Mouse (Mus musculus) cerebellum, adult 2 months (tissue): ENCODE data around the gene Zbtb48. TPM values are rescaled to one million over a fixed set of nuclear protein-coding genes. Genes with fewer than 3 reads are reported as not detected.

Experiments used
- DNase-seq, 2 experiments: peaks; one replicate each; pipeline ENCODE4 v3.0.0; 2021
- H3K27ac ChIP-seq: fragments of 200-500 bp; 2 replicates; pipeline ENCODE4 v1.5.1; 2012; ENCODE audit warnings: low read length, control low read depth, inconsistent platforms; ENCODE audit not compliant: insufficient read depth
- H3K27me3 ChIP-seq: fragments of 200-500 bp; 2 replicates; pipeline ENCODE4 v1.6.1; 2012; ENCODE audit warnings: inconsistent platforms, mild to moderate bottlenecking, low read length, moderate library complexity; ENCODE audit not compliant: control insufficient read depth, insufficient read depth
- H3K4me1 ChIP-seq: fragments of 200-500 bp; 2 replicates; pipeline ENCODE4 v1.6.1; 2011; ENCODE audit warnings: low read length; ENCODE audit not compliant: control insufficient read depth, insufficient read depth
- H3K4me3 ChIP-seq: fragments of 200-500 bp; replicated peaks from 2 replicates; pipeline ENCODE3; 2011; ENCODE audit warnings: mild to moderate bottlenecking, low read depth, low read length, control low read depth; ENCODE audit not compliant: insufficient read depth
- CTCF ChIP-seq: fragments of 200-500 bp; IDR thresholded peaks from 2 replicates; pipeline ENCODE4 v1.5.1; 2011; ENCODE audit warnings: low read depth, mild to moderate bottlenecking, control low read depth, low read length, moderate library complexity, borderline replicate concordance; ENCODE audit not compliant: insufficient read depth
- POLR2A ChIP-seq: fragments of 200-500 bp; IDR thresholded peaks from 2 replicates; pipeline ENCODE4 v1.6.1; 2011; ENCODE audit warnings: low read length, control low read depth, borderline replicate concordance; ENCODE audit not compliant: insufficient read depth
- WGBS: fragments of 180-500 bp; shearing (Covaris S2); methylation state at CpG from one replicate; pipeline ENCODE4 v1.1.7; 2018; 5-methylcytosine and 5-hydroxymethylcytosine counted together
- polyA plus RNA-seq: library from polyadenylated mRNA; depleted of rRNA; stranded (reverse); fragments of >200 nt; gene quantifications from 2 replicates; pipeline ENCODE4 v1.2.3, GENCODE M21; 2012; rRNA removed

Zbtb48 gene
- 20.1 and 24.3 TPM in 2 replicates for polyA plus RNA-seq

GRCm38 (mm10) chr4:152027524-152027923, at the start of gene Zbtb48:
Zbtb48 (minus strand) TSS chr4:152027671.
- H3K27me3 ChIP-seq: no peaks in the 10 kb centered on the region
- peaks cover 27% of the 10 kb centered on the region for H3K4me1 ChIP-seq
- 1% methylated on average over 35 of the region's 35 CpGs for WGBS

GRCm38 (mm10) chr4:152077191-152077590, 49.7 kb upstream of the Zbtb48 start:
- no peaks in the 10 kb centered on the region for H3K4me1 ChIP-seq
- H3K27me3 ChIP-seq: no peaks in the 10 kb centered on the region
- no peak for DNase-seq
- 83% methylated on average over 9 of the region's 9 CpGs for WGBS
- TF ChIP-seq CTCF: no peak
- TF ChIP-seq POLR2A: no peak
- H3K27ac ChIP-seq: no peak overlapping the region
- H3K4me3 ChIP-seq: no peak overlapping the region

More at GRCm38 (mm10) chr4:152027524-152027923, at the start of gene Zbtb48:
- H3K4me3 ChIP-seq: peak within 1 kb of the TSS; percentile 86
- peak within 1 kb of the TSS; percentile 55 for H3K27ac ChIP-seq
- TF ChIP-seq POLR2A (peak; percentile 91), CTCF (no peak)
- DNase-seq: peak; percentile 95 to 98

GRCm38 (mm10) chr4:152074548-152074947, 47.1 kb upstream of the Zbtb48 start:
- no peak overlapping the region for H3K4me3 ChIP-seq
- 85% methylated on average over 9 of the region's 9 CpGs for WGBS
- no peaks in the 10 kb centered on the region for H3K27me3 ChIP-seq
- no peak overlapping the region for H3K27ac ChIP-seq
- no peak for DNase-seq
- TF ChIP-seq POLR2A: no peak
- TF ChIP-seq CTCF: no peak
- no peaks in the 10 kb centered on the region for H3K4me1 ChIP-seq

- Histone ChIP-seq H3K27ac (no peak overlapping the region), H3K4me3 (no peak overlapping the region), H3K27me3 (no peaks in the 10 kb centered on the region), H3K4me1 (no peaks in the 10 kb centered on the region)
- 16% methylated on average over 6 of the region's 6 CpGs for WGBS
- no peak for TF ChIP-seq CTCF
- no peak for TF ChIP-seq POLR2A
- DNase-seq: no peak
These were observed 46.2 kb upstream of the Zbtb48 start for GRCm38 (mm10) chr4:152073715-152074114.

GRCm38 (mm10) chr4:152072655-152073054, 45.2 kb upstream of the Zbtb48 start:
- no peak for DNase-seq
- WGBS: 8% methylated on average over 10 of the region's 10 CpGs
- no peak for TF ChIP-seq POLR2A
- TF ChIP-seq CTCF: no peak
- no peaks in the 10 kb centered on the region for H3K27me3 ChIP-seq
- no peak overlapping the region for H3K27ac ChIP-seq
- H3K4me1 ChIP-seq: no peaks in the 10 kb centered on the region
- no peak overlapping the region for H3K4me3 ChIP-seq

- no peak within 1 kb of the TSS for H3K27ac ChIP-seq
- no peak for TF ChIP-seq CTCF
- no peak for TF ChIP-seq POLR2A
- 16% methylated on average over 10 of the region's 10 CpGs for WGBS
- peak in 1 of 2 experiments; percentile 30 for DNase-seq
- H3K4me1 ChIP-seq: no peaks in the 10 kb centered on the region
- H3K27me3 ChIP-seq: no peaks in the 10 kb centered on the region
- H3K4me3 ChIP-seq: no peak within 1 kb of the TSS
These were observed 44.7 kb upstream of the Zbtb48 start, which contains the start of gene Plekhg5 for GRCm38 (mm10) chr4:152072121-152072601. Plekhg5 (plus strand) TSS chr4:152072498.

- TF ChIP-seq CTCF (no peak), POLR2A (no peak)
- no peaks in the 10 kb centered on the region for H3K4me1 ChIP-seq
- WGBS: 47% methylated on average over 11 of the region's 11 CpGs
- no peak for DNase-seq
- no peaks in the 10 kb centered on the region for H3K27me3 ChIP-seq
- H3K27ac ChIP-seq: no peak overlapping the region
- no peak overlapping the region for H3K4me3 ChIP-seq
These were observed 43.3 kb upstream of the Zbtb48 start for GRCm38 (mm10) chr4:152070494-152071396.
